Mouse (Mus musculus) E14TG2a.4 (cell line): ENCODE measurements around the gene Nup214.

Source experiments
- CTCF ChIP-seq: conservative IDR thresholded peaks from 2 replicates; pipeline ENCODE4 v1.5.1; 2014; ENCODE audit warnings: low read length
- NANOG ChIP-seq: IDR thresholded peaks from 2 replicates; pipeline ENCODE4 v1.6.1; 2014; ENCODE audit warnings: borderline replicate concordance, low read length, mixed read lengths
- POU5F1 ChIP-seq: IDR thresholded peaks from 2 replicates; pipeline ENCODE4 v1.6.1; 2014; ENCODE audit warnings: low read length, borderline replicate concordance

DNA sequence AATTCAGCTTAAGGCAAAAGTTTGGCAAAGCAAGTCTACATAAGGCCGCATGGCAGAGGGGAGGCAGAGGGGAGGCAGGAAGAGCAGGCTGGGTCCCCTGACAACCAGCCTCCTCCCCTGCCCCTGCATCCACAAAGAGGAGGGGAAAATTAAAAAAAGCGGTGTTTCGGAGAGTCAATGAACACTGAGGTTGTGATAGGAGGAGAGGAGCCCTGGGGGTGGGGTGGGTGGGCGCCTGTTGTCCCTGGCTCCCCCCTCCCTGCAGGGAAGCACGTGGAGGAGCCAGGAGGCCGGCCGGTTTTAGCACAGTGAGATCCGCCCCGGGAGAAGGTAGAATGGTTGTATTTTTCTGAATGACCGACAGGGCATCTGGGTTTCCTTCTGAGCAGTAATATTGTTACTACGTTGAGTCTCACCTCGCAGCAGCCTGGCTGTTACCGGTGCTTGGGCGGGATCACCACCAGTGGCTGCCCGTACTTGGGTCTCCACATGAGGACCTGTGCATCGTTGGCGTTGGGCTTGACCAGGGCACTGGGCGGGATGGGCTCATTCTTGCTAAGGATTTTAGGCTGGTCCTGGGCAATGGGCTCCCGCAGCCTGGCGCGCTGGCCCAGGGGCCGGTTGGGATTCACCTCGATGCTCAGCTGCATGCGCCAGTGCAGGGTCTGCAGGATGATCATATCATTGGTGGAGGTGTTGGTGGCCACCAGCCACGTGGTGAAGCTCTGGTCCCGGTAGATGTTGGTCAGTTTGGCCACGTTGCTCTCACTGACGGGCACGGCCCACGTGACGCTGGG, 94.8 kb downstream of the Nup214 start:
- no peak; the same call in 1 of the 2 replicates for TF ChIP-seq CTCF
- TF ChIP-seq POU5F1 = no peak
- no peak for TF ChIP-seq NANOG
